Mouse (Mus musculus) naive thymus-derived CD4-positive, alpha-beta T cell, adult 2 months (primary cell): ENCODE measurements around the gene Ap5m1.
"Not testable (repeated sequence)": the region's sequence is repeated elsewhere in the genome, so short reads cannot be mapped to it uniquely, and the experiment has no call there.

Experiments used
- DNase-seq: peaks from one replicate; pipeline ENCODE4 v3.0.0-alpha.2; 2011; ENCODE audit warnings: low read depth

Ap5m1 gene

GRCm38 (mm10) chr14:49065529-49066273, at the start of gene Ap5m1:
Gene Ap5m1, plus strand, starts transcription at chr14:49066097.
- peak; percentile 63 for DNase-seq

GRCm38 (mm10) chr14:49019765-49020164, 46.1 kb upstream of the Ap5m1 start:
- no peak for DNase-seq

GRCm38 (mm10) chr14:49027040-49027778, 38.7 kb upstream of the Ap5m1 start:
- no peak for DNase-seq

GRCm38 (mm10) chr14:49027779-49028368, 38.0 kb upstream of the Ap5m1 start:
- peak; percentile 13 for DNase-seq

DNA sequence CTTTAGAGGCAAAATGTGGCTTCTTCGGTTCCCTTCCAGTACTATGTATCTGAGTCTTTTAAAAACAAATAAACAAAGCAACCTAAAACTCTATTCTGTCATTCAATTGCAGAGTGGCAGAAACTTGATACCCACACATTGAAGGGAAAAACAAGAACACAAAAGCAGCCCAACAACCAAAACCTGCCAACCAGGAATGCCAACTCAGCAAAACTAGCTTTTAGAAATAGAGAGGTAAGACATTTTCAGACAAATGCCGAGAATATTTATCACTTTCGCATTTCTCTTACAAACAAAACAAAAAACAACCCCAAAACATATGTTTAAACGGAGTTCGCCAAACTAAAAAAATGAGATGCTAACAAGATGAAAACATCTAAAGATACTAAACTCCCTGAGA, 36.9 kb upstream of the Ap5m1 start:
- no peak for DNase-seq

DNA sequence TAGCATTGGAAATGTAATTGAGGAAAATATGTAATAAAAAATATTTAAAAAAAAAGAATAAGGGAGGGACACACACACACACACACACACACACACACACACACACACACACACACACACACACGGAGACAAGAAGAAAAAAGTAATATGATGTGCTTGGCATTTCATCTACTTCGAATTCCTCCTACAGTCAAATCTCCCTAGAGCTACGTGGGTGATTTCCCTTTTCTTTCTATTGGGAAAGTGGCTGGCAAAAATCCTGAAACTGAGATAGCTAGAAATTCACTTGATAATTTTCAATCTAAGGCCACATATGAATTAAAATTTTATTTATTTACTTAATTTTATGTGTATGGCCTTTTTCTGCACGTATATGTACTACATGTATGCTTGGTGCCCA, 20.3 kb upstream of the Ap5m1 start:
- no peak for DNase-seq

DNA sequence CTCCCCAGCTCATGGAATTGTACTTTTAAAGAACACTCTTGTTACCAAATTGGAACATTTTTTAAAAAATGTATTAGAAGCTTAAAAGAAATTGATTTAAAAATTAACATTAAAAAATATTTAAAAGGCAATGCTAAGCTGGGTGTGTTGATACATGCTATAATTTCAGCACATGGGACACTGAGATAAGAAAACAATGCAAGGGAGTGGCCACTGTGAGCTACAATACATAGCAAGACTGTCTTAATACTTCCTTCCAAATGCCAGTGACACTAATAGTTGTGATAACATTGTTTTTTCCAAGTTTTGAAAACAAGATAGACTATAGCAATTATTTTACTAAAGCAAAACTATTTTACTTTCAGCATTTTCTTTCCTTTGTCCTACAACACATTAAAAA, 16.4 kb upstream of the Ap5m1 start:
- no peak for DNase-seq

DNA sequence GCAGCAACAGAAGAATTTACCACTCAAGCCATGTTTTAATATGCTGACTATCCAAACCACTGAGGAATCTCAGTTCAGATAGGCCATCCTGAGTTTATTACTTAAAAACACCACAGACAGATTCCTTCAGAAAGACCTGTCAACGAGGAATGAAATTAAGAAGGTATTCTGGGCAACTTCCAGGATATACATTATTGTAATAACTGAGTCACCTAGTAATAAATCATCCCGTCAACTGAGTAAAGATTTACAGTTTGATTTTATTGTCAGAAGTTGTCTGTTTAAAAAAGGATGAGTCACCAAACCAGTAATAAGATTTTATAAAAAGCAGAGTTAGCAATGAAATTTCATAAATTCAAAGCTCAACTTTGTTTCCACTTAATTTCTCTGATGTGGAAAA, 2.1 kb upstream of the Ap5m1 start:
- DNase-seq = no peak

- peak; percentile 97 for DNase-seq
These were observed 452 bp downstream of the Ap5m1 start, which contains the start of gene Exoc5 for GRCm38 (mm10) chr14:49066274-49066823. Gene Exoc5, minus strand, starts transcription at chr14:49066653.

GRCm38 (mm10) chr14:49072837-49073236, 6.9 kb downstream of the Ap5m1 start:
- no peak for DNase-seq

DNA sequence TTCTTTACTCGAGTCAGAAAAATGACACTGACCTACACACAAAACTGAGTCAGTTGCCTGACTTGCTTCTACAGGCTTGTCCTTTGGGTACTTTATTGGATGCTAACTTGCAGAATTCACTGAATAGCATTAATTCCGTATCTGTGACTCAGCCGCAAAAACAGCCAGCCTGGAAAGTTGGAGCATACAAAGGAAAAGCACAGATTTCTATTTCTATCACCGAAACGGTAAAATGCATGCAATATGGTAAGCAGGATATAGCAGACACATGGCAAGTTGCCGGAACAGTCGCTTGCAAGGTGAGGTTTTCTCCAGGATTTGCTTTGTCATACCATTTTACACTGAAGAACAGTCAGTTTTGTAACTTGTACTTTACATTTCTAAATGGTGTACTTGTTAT, 8.0 kb downstream of the Ap5m1 start:
- DNase-seq = no peak

DNA sequence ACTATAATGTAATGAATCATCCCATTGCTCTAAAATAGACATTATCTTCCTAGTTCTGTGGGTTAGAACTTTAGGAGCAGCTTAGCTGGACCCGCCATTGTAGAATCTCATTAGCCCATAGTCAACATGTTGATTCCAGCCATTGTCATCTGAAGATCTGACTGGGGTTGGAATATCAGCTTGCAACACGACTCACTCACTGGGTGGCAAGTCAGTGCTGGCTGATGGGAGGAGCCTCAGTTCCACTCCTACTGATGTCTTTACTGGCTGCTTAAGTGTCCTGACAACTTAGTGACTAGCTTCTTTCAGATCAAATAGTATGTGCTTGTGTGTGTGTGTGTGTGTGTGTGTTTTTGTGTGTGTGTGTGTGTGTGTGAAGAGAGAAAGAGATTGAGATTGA, 8.5 kb downstream of the Ap5m1 start:
- DNase-seq = no peak

DNA sequence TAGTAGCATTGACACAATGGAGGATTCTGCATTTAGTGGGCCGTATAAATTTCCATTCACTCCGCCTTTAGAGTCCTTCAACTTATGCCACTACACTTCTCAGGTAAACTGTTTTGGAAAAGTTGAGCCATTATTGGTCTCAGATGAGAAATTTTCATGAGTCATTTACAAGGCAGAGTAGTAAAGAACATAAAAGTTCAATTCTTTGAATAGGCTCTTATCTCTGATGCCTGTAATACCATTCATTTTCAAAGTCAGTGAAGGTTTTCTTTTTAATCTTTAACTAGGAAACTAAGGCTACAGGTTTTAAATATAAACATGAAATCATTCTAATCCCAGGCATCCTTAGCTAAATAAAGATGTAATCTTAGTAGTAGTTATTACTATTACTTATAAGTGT, 12.9 kb downstream of the Ap5m1 start:
- no peak for DNase-seq

DNA sequence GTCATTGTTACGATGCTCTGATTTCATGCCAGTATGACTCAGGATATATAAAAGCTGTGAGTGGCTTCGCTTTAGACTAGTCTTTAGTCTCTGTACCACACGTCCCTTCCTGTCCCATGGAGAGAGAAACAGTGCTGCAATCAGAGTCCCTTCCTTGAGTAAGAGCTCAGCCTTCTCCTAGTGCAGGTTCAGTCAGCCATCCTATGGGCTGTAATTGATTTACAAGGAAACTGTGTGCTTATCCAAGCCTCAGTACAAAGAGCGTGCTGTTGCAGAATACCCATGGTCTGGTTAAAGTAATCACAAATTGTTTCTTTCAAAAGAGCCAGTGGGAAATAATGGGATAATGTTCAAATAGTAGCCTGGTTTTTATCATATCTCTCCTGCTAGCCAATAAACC, 20.6 kb downstream of the Ap5m1 start:
- no peak for DNase-seq

DNA sequence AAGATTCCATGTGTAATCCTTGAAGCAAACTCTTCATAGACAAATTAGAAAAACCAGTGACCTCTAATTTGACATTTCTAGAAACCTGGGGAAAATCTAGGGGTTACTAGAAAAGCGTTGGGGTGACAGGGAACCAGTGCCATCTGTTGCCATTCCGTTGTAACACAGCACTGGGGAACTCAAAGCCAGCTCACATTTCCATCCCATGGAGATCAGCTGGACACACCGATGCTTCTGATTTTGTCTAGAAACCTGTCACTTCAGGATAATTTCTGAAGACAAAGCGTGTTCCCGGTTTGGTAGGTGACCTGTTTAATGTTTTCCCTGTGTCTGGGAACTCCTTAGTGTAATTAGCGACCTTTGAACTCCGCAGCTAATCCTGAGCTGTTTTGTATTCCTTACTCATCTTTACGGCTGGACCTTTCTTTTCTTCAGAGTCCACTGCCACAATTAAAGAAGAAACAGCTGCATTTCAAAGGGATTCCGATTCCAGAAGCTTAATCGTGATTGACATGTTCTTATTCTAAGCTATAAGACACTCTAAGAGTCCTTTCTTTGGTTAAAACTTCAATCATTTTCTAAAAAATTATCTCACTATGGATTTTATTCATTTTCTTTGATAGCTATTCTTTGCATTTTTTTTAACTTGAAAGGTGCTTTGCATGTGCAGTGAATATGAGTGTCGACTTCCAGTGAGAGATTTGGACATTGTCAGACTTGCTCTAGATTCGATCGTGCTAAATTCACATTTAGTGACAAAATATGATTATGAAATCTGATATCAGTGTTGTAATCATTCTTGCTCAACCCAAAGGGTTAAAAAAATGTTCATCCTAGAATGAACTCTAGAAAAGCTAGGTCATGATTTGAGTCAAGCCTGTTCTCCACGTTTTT, 22.5 kb downstream of the Ap5m1 start:
- no peak for DNase-seq

- DNase-seq = no peak
These were observed 23.7 kb downstream of the Ap5m1 start for GRCm38 (mm10) chr14:49089461-49090058.

DNA sequence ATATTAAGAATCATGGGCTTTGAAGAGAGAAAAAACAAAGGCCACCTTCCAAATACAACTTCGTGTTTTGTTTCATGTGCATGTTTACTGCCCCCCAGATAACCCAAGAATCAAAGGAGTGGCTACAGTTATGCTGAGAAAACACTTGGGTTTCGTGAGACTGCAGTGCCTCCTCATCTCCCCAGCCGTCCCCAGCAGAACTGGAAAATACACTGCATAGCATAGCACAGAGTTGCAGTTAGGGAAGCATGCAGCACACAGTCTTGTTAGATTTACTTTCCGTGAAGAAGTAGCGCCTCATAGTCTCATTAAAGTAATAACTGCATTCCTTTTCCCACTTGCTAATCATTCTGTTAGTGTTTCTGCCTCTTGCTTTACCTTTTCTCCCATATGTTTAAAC, 24.2 kb downstream of the Ap5m1 start:
- DNase-seq = no peak

GRCm38 (mm10) chr14:49091277-49091676, 25.4 kb downstream of the Ap5m1 start:
- DNase-seq = no peak

DNA sequence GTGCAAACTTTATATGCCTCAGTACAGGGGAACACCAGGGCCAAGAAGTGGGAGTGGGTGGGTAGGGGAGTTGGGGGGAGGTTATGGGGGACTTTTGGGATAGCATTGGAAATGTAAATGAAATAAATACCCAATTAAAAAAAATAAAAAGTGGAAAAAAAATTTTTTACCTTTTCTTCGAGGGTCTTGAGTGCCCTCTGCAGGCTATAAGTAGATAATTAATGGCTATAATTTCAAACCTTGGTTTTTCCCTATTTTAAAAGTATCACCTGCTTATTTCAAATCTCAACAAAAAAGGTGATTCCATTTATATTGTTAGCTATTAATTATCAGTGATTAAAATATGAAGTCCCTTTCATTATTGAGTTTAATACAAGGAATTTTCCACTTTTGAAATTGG, 25.9 kb downstream of the Ap5m1 start:
- not testable (repeated sequence) for DNase-seq

GRCm38 (mm10) chr14:49118381-49118780, 52.5 kb downstream of the Ap5m1 start:
- DNase-seq = peak; percentile 71

DNA sequence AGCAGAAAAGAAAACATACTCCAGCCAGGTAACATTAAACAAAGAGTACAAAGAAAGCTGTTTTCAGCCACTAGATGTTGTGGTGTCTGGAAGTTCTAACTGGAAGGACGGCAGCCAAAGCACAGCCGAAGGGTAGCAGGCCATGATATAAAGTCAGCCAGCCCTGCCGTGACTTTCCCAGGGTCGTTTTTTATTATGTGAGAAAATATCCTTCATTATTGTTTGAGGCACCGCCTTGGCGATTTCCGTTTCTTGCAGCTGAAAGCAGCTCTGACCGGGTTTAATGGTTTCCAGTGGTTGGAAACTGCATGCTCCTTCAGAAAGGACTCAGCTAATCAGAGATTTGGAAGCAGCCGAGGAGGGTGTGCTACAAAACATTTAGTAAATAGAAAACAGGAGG, 55.8 kb downstream of the Ap5m1 start:
- no peak for DNase-seq
